Mouse (Mus musculus): ENCODE data around the gene Amigo3. TPM values are rescaled to one million over a fixed set of nuclear protein-coding genes. Genes with fewer than 3 reads are reported as not detected.

The Amigo3 gene
- polyA plus RNA-seq, 1 experiment: 2.2 TPM

GRCm38 (mm10) chr9:108067900-108068299, 14.9 kb downstream of the Amigo3 start:
- H3K36me3 ChIP-seq (ENCODE audit: control insufficient read depth, insufficient read depth, low read length): peaks cover 37% of the 10 kb centered on the region

GRCm38 (mm10) chr9:108069007-108069406, 16.0 kb downstream of the Amigo3 start:
- Histone ChIP-seq H3K36me3 (ENCODE audit: control insufficient read depth, insufficient read depth, low read length) (peaks cover 35% of the 10 kb centered on the region), H3K4me1 (ENCODE audit: control insufficient read depth, insufficient read depth, insufficient read length) (no peaks in the 10 kb centered on the region), H3K4me3 (ENCODE audit: extremely low read depth, insufficient read depth, insufficient read length) (no peak overlapping the region), H3K27ac (ENCODE audit: insufficient read depth, low read length) (no peak overlapping the region), H3K27me3 (ENCODE audit: control insufficient read depth, insufficient read depth, low read length) (no peaks in the 10 kb centered on the region)
- 95% methylated on average over 9 of the region's 9 CpGs for WGBS
- DNase-seq (ENCODE audit: low read depth in 1 of 2, low spot score in 2 of 2): no peak
- TF ChIP-seq POLR2A (IDR thresholded peaks at IDR 0.05; ENCODE audit: low read depth, low read length): no peak
- TF ChIP-seq CTCF (IDR thresholded peaks at IDR 0.05; ENCODE audit: extremely low read depth, insufficient read depth, insufficient read length, insufficient replicate concordance): no peak

More at GRCm38 (mm10) chr9:108067900-108068299, 14.9 kb downstream of the Amigo3 start:
- peak; percentile 62 to 76 for DNase-seq (ENCODE audit: low read depth in 1 of 2, low spot score in 2 of 2)
- WGBS: 32% methylated on average over 8 of the region's 8 CpGs
- no peaks in the 10 kb centered on the region for H3K4me1 ChIP-seq (ENCODE audit: control insufficient read depth, insufficient read depth, insufficient read length)
- H3K27me3 ChIP-seq (ENCODE audit: control insufficient read depth, insufficient read depth, low read length): no peaks in the 10 kb centered on the region
- TF ChIP-seq CTCF (IDR thresholded peaks at IDR 0.05; ENCODE audit: extremely low read depth, insufficient read depth, insufficient read length, insufficient replicate concordance) (peak; percentile 84; the same call in 1 of the 2 replicates), POLR2A (IDR thresholded peaks at IDR 0.05; ENCODE audit: low read depth, low read length) (no peak)
- H3K4me3 ChIP-seq (ENCODE audit: extremely low read depth, insufficient read depth, insufficient read length): no peak overlapping the region
- no peak overlapping the region for H3K27ac ChIP-seq (ENCODE audit: insufficient read depth, low read length)

- no peak for DNase-seq (ENCODE audit: low read depth in 1 of 2, low spot score in 2 of 2)
- Histone ChIP-seq H3K4me3 (ENCODE audit: extremely low read depth, insufficient read depth, insufficient read length) (no peak overlapping the region), H3K27ac (ENCODE audit: insufficient read depth, low read length) (no peak overlapping the region), H3K36me3 (ENCODE audit: control insufficient read depth, insufficient read depth, low read length) (peaks cover 34% of the 10 kb centered on the region), H3K4me1 (ENCODE audit: control insufficient read depth, insufficient read depth, insufficient read length) (no peaks in the 10 kb centered on the region), H3K27me3 (ENCODE audit: control insufficient read depth, insufficient read depth, low read length) (no peaks in the 10 kb centered on the region)
- no peak for TF ChIP-seq CTCF (IDR thresholded peaks at IDR 0.05; ENCODE audit: extremely low read depth, insufficient read depth, insufficient read length, insufficient replicate concordance)
- TF ChIP-seq POLR2A (IDR thresholded peaks at IDR 0.05; ENCODE audit: low read depth, low read length): no peak
- WGBS: 94% methylated on average over 7 of the region's 7 CpGs
Observed at GRCm38 (mm10) chr9:108069529-108069928, 16.6 kb downstream of the Amigo3 start.

- Histone ChIP-seq H3K27ac (ENCODE audit: insufficient read depth, low read length) (no peak overlapping the region), H3K4me1 (ENCODE audit: control insufficient read depth, insufficient read depth, insufficient read length) (no peaks in the 10 kb centered on the region), H3K4me3 (ENCODE audit: extremely low read depth, insufficient read depth, insufficient read length) (no peak overlapping the region), H3K27me3 (ENCODE audit: control insufficient read depth, insufficient read depth, low read length) (no peaks in the 10 kb centered on the region), H3K36me3 (ENCODE audit: control insufficient read depth, insufficient read depth, low read length) (peaks cover 30% of the 10 kb centered on the region)
- WGBS: 91% methylated on average over 4 of the region's 4 CpGs
- no peak for TF ChIP-seq CTCF (IDR thresholded peaks at IDR 0.05; ENCODE audit: extremely low read depth, insufficient read depth, insufficient read length, insufficient replicate concordance)
- TF ChIP-seq POLR2A (IDR thresholded peaks at IDR 0.05; ENCODE audit: low read depth, low read length): no peak
- no peak for DNase-seq (ENCODE audit: low read depth in 1 of 2, low spot score in 2 of 2)
Observed at GRCm38 (mm10) chr9:108071801-108072200, 18.8 kb downstream of the Amigo3 start.

GRCm38 (mm10) chr9:108072481-108072924, 19.5 kb downstream of the Amigo3 start:
- no peak for DNase-seq (ENCODE audit: low read depth in 1 of 2, low spot score in 2 of 2)
- Histone ChIP-seq H3K36me3 (ENCODE audit: control insufficient read depth, insufficient read depth, low read length) (peaks cover 33% of the 10 kb centered on the region), H3K27me3 (ENCODE audit: control insufficient read depth, insufficient read depth, low read length) (no peaks in the 10 kb centered on the region), H3K4me3 (ENCODE audit: extremely low read depth, insufficient read depth, insufficient read length) (no peak overlapping the region), H3K4me1 (ENCODE audit: control insufficient read depth, insufficient read depth, insufficient read length) (no peaks in the 10 kb centered on the region), H3K27ac (ENCODE audit: insufficient read depth, low read length) (no peak overlapping the region)
- TF ChIP-seq CTCF (IDR thresholded peaks at IDR 0.05; ENCODE audit: extremely low read depth, insufficient read depth, insufficient read length, insufficient replicate concordance): no peak
- TF ChIP-seq POLR2A (IDR thresholded peaks at IDR 0.05; ENCODE audit: low read depth, low read length): no peak
- 93% methylated on average over 9 of the region's 9 CpGs for WGBS

GRCm38 (mm10) chr9:108073141-108073930, 20.4 kb downstream of the Amigo3 start:
- DNase-seq (ENCODE audit: low read depth in 1 of 2, low spot score in 2 of 2): no peak
- Histone ChIP-seq H3K27ac (ENCODE audit: insufficient read depth, low read length) (no peak overlapping the region), H3K4me1 (ENCODE audit: control insufficient read depth, insufficient read depth, insufficient read length) (peaks cover 7% of the 10 kb centered on the region; the same call in 1 of the 2 replicates), H3K4me3 (ENCODE audit: extremely low read depth, insufficient read depth, insufficient read length) (no peak overlapping the region), H3K36me3 (ENCODE audit: control insufficient read depth, insufficient read depth, low read length) (peaks cover 33% of the 10 kb centered on the region), H3K27me3 (ENCODE audit: control insufficient read depth, insufficient read depth, low read length) (no peaks in the 10 kb centered on the region)
- WGBS: 92% methylated on average over 7 of the region's 7 CpGs
- TF ChIP-seq CTCF (IDR thresholded peaks at IDR 0.05; ENCODE audit: extremely low read depth, insufficient read depth, insufficient read length, insufficient replicate concordance) (no peak), POLR2A (IDR thresholded peaks at IDR 0.05; ENCODE audit: low read depth, low read length) (no peak)

- Histone ChIP-seq H3K36me3 (ENCODE audit: control insufficient read depth, insufficient read depth, low read length) (peaks cover 11% of the 10 kb centered on the region), H3K4me1 (ENCODE audit: control insufficient read depth, insufficient read depth, insufficient read length) (peaks cover 20% of the 10 kb centered on the region; the same call in 1 of the 2 replicates)
Observed at GRCm38 (mm10) chr9:108080168-108080567, 27.2 kb downstream of the Amigo3 start, which contains the start of gene Mst1. Gene Mst1, plus strand, starts transcription at chr9:108080436.

More at GRCm38 (mm10) chr9:108080168-108080567, 27.2 kb downstream of the Amigo3 start, which contains the start of gene Mst1:
- Histone ChIP-seq H3K4me3 (ENCODE audit: extremely low read depth, insufficient read depth, insufficient read length) (peak within 1 kb of the TSS; percentile 89), H3K27me3 (ENCODE audit: control insufficient read depth, insufficient read depth, low read length) (no peaks in the 10 kb centered on the region), H3K27ac (ENCODE audit: insufficient read depth, low read length) (peak within 1 kb of the TSS; percentile 58; the same call in 1 of the 2 replicates)
- 80% methylated on average over 5 of the region's 5 CpGs for WGBS
- TF ChIP-seq CTCF (IDR thresholded peaks at IDR 0.05; ENCODE audit: extremely low read depth, insufficient read depth, insufficient read length, insufficient replicate concordance): no peak
- no peak for TF ChIP-seq POLR2A (IDR thresholded peaks at IDR 0.05; ENCODE audit: low read depth, low read length)
- no peak for DNase-seq (ENCODE audit: low read depth in 1 of 2, low spot score in 2 of 2)

All from spleen, adult 2 months (tissue).